Mouse (Mus musculus) E14TG2a.4 (cell line): ENCODE measurements around the gene Xrra1.

Experiments used
- CTCF ChIP-seq: conservative IDR thresholded peaks from 2 replicates; pipeline ENCODE4 v1.5.1; 2014; ENCODE audit warnings: low read length
- NANOG ChIP-seq: IDR thresholded peaks from 2 replicates; pipeline ENCODE4 v1.6.1; 2014; ENCODE audit warnings: borderline replicate concordance, low read length, mixed read lengths
- POU5F1 ChIP-seq: IDR thresholded peaks from 2 replicates; pipeline ENCODE4 v1.6.1; 2014; ENCODE audit warnings: low read length, borderline replicate concordance

DNA sequence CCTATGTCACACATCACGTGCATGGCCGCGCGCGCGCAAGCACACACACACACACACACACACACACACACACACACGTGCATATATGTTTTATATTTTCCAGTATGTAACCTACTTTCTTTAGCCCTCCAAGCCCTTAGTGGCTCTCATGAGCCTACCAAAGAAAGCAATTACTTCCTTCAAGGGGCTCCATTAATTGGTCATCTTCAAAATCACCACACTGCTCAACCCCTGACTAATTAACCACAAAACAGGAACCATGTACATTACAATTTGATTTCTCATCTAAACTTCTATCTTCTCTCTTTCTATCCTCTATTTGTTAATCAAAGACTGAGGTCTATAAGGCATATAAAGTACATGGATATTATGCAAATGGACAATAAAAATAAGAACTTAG, 97.2 kb downstream of the Xrra1 start:
- no peak for TF ChIP-seq CTCF
- TF ChIP-seq NANOG, result no peak
- no peak for TF ChIP-seq POU5F1
